Mouse (Mus musculus) thymus, adult 2 months (tissue): ENCODE measurements around the gene Parp16.

Experiments
- CTCF ChIP-seq: fragments of 200-500 bp; IDR thresholded peaks from 2 replicates; pipeline ENCODE4 v1.5.1; 2012; ENCODE audit warnings: mild to moderate bottlenecking, control low read depth, low read length, moderate library complexity, borderline replicate concordance; ENCODE audit not compliant: control insufficient read depth, poor library complexity, insufficient read depth; ENCODE audit errors: extremely low read depth
- POLR2A ChIP-seq: fragments of 200-500 bp; IDR thresholded peaks from 2 replicates; pipeline ENCODE4 v1.6.1; 2012; ENCODE audit warnings: mild to moderate bottlenecking, low read length, control low read depth, moderate library complexity; ENCODE audit not compliant: control insufficient read depth, poor library complexity, insufficient read depth; ENCODE audit errors: extremely low read depth

DNA sequence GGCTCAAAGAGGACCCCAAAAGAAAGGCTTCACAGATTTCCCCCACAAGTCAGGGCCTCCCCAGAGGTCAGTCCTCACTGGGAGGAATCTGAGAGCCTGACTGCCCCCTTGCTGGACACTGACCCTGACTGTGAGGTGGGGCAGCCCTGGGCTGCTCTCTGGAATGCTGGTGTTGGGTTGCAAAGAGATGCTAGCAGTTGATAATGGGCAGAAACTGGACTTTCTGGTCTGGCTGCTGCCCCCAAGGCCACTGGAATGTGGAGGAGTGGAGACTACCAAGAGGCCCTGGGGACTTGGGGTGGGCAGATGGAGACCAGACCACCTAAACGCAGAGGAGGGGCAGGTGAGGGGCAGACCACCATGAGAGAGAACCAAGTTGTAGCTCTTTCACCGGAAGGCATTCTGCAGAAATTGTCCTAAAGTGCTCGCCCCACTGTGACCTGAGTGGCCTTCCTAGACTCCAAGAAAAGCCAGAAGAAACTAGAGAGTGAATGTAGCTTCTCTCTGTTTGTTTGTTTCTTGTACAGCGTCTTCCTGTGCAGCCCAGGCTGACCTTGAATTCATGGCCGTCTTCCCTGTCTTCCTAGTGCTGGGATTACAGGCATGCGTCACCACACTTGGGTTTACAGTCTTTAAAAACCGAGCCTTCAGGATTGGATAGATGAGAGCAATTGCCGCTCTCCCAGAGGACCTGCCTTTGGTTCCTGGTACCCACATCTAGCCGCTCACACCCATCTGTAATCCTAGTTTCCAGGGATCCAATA lies 40.3 kb upstream of the Parp16 start:
- TF ChIP-seq POLR2A (no peak), CTCF (no peak)
